Mouse (Mus musculus): ENCODE results near the gene Krtcap2.

The Krtcap2 gene

DNA sequence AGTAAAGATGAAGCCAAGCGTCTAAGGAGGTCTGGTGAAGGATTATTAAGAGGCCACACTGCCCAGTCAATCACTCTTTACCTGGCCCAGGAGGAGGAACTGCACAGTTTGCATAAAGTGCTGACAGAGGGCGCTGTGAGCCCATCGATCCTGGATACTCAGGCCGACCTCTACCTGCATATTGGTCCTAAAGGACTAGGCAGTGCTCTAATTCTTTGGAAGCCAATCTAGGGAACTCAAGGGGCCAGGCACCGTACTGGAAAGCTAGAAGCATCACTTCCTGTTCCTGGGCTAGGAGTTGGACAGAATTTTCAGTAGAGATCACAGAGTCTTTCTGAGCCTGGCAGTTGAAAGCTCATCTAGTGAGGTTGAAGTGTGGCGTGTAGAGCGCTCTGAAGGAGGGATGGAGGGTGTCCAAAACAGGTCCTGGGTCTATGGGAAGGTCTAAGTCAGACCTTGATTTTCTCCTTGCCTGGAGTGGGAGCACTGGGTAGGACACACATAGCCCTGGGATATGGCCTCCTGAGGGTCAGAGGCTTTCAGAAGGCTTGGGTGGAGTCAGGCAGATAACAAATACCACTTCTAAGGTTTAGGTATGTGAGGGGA lies 4.8 kb downstream of the Krtcap2 start:
- DNase-seq, result peak; percentile 85 to 87

DNA sequence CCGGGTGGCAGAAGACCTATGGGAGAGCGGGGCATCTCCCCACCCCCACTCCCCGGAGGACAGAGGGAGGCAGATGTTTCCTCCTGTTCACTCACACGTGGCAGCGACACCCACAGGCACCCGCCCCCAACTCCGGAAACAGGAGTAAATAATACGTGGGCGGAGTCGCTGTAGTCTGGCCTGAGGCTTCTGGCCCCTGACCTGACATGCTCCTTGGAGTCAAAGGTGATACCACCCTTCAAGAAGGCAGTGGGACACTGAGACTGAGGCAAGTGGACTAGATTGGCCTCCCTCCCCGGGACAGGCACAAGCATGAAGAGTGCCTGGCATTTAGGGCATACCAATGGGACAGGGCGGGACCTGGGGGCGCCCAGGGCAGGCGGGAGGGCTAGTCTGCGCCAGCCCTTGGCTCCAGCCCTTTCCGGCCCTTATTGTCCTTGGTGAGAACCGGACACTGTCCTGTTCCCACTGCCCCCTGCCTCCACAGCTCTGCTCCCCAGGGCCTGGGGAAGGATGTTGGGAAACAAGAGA lies 5.7 kb downstream of the Krtcap2 start:
- DNase-seq, result peak; percentile 84 to 89

DNA sequence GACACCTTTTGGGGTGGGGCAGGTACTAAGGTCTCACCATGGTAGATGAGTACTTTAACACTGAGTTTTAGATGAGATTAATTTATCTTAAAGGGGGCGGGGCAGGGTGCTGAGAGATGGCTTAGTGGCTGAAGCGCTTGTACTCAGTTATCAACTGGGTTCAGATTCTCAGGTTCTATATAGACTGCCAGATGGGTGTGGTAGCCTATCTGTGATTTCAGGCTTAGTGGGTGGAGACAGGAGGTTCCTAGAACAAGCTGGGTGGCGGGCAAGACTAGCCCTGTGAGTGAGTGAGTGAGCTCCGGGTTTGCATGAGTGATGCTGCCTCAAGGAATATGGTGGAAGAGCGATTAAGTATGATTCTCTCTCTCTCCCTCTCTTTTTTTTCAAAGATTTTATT lies 9.2 kb downstream of the Krtcap2 start:
- DNase-seq, result no peak

DNA sequence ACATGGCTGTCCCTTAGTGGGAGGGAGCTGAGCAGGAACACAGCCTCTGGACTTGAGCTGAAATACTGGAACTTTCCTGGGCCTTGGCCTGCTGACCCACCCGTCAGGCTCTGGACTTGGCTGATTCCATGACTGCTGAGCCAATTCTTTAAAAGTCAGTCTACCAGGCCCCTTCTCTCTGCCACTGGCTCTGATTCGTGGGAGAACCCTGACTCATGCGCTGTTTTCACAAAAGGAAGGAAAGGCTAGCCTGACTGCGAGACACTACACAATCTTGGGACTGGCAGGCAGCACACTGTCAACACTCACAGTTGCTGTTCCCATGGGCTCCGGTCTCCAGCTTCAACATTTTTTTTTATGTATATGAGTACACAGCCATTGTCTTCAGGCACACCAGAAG lies 10.4 kb downstream of the Krtcap2 start:
- DNase-seq, result no peak

DNA sequence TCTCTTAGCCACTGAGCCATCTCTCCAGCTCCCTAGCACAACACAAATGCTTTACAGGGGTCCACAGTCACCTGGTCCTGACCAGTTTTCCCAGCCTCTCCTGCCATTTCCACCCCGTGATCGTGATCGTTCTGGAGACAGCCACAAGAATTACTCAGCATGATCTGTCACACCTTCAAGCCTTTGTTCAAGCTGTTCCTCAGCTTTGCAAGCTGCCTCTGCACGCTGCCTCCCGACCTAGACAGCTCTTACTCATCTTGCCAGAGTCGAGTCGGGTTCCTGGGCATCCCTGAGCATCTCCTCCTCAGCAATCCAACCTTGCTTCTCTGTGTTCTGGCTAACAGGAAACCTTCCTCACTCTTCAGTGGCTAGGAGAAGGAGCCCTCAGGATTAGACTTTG lies 13.3 kb downstream of the Krtcap2 start, which contains the start of gene Dpm3:
Dpm3 (plus strand) TSS at position 283 of the 400 bp plus-strand sequence.
- no peak for DNase-seq

DNA sequence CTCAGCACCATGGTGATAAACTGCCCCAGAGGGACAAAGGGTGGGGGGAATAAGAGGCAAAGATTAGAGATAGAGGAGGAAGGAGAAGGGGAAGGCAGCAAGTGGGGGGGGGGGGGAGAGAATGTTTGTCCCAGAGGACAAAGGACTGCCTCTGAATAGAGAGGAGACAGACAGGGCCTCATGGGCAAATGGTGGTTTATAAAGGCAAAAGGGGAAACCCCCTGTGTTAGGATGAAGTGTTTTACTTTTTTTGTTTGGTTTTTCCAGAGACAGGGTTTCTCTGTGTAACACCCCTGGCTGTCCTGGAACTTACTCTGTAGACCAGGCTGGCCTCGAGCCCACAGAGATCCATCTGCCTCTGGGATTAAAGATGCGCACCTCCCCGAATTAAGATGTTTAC lies 14.4 kb downstream of the Krtcap2 start:
- DNase-seq, result no peak

DNA sequence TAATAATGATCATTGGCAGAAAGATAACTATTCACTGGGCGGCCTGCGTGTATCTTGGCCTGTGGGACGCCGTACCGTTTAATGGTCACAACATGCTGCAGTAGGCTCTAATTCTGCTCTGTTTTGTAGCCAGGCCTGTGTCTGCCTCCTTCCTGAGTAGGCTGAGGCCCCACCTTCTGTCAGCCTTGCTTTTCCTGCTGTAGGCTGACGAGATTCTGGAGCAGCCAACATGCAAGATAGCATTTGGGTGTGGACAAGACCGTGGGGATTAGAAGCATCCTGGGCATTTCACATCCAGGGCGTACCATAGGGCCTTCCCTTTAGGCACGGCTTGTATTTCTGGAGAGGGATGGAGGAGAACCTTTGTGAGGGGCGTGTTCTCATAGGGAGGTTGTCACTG lies 16.7 kb downstream of the Krtcap2 start:
- DNase-seq, result peak; percentile 44 to 61

DNA sequence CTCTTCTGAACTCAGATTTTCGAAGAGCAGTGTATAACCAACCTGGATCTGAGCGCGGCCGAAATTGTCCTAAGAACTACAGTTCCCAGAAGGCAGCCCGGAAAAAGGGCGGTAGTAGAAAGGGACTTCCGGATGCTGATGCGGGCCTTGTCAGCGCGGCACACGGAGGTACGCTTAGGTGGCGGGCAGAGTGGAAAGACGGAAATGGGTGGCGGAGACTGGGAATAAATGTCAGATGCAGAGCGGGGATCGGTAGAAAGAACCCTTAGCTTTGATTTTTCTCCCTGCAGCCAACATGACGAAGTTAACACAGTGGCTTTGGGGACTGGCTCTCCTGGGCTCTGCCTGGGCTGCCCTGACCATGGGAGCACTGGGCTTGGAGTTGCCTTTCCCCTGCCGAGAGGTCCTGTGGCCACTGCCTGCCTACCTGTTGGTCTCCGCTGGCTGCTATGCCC lies 20.7 kb downstream of the Krtcap2 start:
- peak; percentile 85 to 86 for DNase-seq

DNA sequence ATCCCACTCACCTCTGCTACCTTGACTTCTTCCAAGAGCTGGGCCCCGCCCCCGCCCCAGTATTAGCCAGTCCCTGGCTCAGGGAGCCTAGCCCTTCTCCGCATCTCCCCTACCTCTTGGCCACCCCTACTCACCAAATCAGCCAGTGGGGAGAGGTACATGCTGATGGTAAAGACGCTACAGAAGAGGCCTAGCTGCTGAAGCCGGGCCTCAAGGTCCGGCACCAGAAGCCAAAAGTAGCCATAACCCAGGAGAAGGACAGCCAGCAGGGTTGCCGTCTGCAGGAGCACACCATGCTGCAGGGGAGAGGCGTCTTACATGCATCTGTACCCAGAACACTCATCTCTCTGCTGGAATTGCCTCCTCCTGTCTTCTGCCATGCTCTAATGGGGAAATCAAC lies 23.1 kb downstream of the Krtcap2 start:
- DNase-seq, result no peak

DNA sequence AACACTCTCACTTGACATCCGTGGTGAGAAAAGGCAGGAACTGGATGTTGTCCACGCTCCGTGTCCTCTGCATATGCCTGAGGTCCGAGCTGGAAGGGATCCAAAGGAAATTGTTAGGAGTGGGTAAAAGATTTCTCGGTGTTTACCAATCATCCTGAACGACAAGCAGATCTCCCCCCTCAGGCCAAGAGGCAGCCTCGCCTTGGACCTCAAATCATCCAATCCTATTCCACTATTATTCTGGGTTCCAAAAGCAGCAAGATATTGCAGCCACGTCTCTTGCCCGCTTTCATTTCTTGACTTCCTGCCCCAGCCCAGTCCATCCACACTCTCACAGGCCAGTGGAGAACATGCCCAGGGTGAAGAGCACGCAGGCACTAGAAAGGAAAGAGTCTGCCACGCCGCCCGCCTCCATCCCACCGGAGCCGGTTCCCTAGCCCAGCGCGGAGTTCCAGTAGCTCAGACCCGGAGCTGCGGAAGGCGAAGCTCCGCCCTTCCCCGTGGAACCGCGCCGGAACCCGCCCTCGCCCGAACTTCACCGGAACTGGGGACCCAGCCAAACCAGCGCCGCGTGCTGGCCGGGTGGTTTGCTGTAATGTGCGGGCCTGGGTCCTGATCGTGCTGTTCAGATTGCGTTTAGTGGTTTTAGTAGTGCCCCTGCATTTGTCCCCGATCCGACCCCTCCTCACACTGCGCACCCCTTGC lies 24.4 kb downstream of the Krtcap2 start, which contains the start of gene Slc50a1:
Slc50a1 (minus strand) TSS at position 520 of the 705 bp plus-strand sequence.
- DNase-seq, result peak; percentile 87 to 89

DNA sequence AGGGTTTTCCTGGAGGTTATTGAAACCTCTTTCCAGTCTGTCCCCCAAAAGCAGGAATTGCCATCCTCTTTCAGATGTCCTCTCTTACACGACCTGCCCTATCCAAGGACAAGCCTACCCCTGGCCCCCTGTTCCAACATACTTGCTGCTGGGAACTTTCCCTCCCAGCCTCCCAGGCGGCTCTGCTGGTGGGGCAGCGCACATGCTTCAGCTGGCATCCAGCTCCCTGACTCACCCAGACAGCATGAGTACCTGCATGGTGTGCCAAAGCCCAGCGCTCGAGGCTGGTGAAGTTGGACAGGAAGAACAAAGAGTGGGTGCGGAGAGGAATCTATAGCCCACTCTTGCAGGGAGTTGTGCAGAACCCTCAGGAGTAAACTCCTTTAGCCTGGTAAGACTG lies 25.1 kb downstream of the Krtcap2 start:
- DNase-seq, result peak; percentile 65 to 73

DNA sequence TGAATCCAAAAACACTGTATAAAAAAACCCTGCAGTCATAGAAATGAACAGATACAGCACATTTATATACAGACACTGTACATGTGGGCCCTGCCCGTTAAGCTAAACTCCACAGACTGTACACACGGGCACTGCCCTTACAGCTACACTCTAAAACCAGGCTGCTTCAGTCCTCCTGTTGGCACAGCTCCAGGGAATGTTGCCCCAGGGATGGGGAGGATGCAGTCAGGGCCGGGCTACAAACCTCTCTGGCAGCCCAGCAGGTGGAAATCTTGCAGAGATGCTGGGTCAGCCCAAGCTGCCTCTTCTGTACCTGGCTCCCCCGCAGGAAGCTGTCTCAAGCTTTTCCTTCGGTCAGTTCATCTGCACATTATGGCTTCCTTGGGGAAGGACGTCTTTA lies 26.0 kb downstream of the Krtcap2 start:
- peak; percentile 33 to 44 for DNase-seq

DNA sequence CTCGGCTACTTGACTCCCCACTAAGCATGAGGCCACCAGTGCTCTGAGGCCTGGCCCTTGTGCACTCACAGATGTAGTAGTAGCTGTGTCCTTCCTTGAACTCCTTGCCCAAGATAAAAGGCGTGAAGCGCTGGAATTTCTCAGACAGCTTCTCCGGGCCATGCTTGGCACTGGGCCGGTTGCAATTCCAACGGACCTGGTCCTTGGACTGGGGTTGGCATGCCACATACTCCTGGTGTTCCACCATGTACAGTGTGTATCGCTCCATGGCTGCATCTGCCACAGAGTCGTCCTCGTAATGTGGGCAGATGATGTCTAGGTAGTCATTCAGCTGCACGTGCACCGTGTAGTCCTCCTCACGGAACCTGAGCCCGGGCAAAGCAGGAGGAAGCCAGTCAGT lies 30.3 kb downstream of the Krtcap2 start:
- no peak for DNase-seq

DNA sequence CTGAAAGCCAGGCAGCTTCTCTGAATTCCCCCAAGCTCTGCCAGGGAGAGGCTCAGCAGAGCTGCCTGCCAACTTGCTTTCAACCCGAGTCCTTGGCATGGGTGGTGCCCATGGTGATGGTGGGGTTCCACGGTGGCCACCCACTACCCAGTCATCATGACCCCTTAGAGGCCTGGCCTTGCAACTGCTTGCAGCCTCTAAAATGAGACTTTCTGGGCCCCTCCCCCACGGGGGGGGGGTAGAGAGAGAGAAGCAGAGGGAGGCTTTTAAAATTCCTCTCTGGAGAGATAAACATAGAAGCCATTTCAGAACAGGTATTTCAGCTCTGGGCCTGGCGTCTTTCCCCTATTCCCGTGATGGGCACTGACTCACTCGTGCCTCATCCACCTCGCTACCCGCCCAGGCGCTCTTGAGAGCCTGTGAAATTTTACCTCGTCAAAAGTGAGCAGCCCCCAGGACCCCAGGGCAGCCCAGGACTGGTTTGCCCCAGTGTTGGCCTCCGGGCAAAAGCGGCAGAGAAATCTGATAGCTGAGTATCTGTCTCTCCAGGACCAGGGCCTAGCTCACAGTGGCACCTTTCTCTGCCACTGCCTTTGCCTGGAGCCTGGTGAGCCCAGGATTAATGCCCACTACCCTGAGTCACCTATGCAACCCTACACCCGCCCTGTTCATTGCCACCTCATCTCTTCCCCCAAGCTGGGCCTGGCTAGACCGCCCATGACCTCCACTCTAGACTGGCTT lies 31.7 kb downstream of the Krtcap2 start:
- DNase-seq, result peak; percentile 77 to 83

DNA sequence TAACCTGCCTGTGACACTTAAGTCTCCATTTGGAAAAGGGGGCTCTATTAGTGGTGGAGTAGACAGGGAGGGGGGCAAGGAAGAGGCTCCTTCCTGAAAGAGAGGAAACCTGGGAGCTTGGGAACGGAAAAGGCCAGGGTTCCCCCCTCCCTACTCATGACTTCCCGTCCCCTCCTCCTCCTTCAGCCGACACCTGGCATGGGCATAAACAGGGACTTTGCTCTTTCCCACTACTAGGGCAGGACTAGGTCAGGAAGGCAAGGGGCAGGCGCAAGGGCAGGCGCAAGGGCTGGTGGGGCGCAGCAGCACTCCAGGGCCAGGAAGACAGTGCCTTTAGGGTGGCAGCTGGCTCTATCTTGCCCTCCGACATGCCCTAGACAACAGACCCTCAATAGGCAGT lies 32.3 kb downstream of the Krtcap2 start:
- peak; percentile 83 to 89 for DNase-seq

DNA sequence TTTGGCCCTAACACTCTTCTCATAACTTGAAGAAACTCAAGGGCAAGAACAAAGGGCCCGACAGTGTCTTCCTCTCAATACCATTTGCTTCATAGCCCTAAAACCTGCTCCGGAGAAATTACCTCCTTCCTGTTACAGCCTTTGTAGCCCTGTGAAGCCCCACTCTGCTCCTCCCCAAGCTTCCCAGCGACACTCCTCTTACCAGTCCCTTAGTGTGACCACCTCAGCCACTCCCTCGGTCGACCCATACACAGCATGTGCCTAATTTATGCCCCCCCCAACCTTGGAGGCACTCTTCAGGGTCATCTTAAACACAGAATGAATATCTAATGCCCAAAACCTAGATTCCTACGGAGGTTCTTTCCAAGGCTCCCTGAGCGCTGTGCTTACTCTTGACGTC lies 32.9 kb downstream of the Krtcap2 start:
- DNase-seq, result no peak

DNA sequence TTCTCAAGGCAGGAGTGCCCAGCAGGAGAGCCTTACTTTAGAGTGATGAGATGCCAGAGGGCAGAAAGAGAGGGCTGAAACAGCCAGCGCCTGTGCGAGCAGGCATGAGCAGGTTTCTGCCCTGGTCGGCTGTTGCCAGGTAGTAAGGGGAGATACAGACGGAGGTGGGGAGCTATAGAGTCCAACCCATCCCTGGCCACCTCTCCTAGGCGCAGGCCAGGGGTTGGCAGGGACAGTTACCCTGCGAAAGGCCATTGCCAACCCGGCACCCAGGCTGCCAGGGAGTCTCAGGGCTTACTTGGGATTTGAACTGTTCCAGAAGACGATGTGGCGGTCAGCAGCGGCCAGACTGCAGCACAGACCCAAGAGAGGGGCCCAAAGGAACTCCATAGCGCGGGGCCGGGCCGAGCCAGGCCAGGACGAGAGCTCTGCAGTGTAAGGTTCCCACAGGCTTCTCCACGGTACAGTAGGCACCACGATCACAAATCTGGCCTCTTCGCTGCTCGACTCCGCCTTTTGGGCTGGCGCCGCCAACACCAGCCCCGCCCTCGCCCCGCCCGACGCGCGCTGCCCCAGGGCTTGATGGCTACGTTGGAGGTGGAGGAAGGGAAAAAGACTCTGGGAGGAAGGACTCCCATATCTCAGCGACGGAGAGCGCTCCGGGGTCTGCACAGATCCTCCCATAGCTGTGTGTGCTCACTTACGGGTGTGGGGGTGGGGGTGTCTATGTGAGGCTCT lies 33.6 kb downstream of the Krtcap2 start:
- DNase-seq, result peak; percentile 92 to 94

DNA sequence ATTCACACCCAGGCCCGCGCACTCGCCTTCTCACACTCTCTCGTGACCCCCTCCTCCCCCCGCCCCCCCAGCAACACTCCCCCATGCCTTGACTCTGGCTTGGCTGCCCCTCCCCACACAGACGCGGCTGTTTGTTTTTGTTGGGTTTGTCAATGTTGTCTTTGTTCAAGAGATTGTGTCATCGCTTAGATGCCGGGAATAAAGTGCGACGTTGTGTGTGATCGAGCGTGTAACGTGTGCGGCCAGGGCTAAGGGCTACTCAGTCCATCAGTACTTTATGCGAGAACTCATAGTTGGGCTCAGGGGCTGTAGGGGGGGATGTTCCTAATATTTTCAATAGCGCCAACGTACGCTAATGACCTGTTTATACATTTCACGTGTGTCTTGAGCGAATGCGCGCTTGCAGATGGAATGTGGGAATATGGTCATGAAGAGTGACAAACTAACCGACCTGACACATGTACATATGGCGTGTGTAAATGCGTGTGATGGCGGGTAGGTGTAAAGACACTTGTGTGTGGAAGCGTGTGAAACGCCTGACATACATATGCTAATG lies 34.4 kb downstream of the Krtcap2 start:
- peak; percentile 73 to 84 for DNase-seq

DNA sequence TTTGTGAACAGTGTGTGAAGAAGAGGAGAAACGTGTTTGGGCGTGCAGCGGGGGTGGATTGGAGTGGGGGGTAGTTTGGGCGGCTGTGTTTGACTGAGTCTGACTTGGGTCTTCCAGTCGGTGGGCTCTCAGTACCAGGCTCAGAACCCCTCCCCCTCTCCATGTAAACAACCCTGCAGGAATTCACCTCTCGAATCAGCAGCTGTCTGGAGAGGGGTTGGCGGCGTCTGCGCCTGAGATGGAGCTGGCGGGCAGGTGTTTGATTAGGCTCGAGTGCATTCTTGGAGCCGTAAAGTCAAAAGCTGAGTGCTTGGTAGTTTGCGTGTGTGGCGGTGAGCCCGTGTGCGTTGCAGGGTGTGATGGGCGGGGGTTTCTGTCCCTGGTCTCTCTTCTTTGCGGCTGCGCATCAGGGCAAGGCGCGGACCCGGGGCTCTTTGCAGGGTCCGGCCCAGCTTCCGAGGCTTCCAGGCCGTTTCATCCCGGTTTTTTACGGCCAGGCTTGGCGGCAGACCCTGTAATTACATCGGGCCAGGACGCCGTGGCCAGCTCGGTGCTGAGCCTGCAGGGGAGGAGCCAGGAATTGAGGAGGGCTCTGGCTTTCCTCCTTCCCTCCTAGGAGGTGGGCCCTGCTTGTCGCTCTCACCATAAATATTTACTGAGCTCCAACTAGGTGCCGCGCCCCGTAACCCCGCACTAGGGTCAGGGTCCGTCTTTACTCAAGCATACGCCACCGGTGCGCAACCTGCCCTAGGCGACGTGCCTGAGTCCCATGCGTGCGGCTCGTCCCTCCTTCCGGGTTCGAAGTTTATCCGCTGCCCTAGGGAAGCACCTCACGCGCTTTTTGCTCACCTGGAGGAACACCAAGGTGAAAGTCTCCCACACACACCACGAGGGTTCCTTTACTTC lies 35.1 kb downstream of the Krtcap2 start, which contains the start of gene Efna1:
Efna1 (minus strand) TSS at position 537 of the 906 bp plus-strand sequence.
- DNase-seq, result peak; percentile 88 to 91

DNA sequence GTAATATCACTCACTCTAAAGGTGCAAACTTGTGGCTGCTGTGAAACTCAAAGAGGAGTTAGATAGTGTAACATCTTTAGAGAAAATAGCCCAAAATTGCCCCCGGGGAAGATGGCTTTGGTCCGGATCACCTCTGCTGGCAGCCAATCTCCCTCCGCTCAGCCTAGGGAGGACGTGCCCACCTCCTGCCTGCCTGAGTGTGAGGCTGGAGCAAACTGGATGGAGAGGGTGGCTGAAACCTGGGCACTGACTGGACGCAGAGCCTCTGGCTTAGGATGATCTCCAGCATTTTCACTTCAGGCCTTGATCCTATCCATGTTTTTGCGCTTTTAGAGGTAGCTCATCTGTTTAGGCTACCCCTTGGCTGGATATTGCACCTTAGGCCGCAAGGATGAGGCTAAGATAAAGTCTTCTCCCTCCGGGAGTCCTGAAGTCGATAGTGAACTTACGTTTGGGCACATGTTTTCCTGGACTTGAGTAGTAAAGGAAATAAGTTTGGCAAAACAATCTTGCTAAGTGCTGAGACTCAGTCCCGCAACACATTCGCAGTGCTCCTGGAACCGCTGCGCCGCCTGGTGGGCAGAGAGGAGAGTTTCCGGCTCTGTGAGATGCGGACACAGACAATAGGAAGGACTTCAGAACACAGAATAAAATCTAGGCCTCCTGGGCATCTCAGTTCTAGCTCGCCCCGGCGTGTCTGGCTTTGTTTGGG lies 36.0 kb downstream of the Krtcap2 start:
- DNase-seq, result peak; percentile 88 to 92

DNA sequence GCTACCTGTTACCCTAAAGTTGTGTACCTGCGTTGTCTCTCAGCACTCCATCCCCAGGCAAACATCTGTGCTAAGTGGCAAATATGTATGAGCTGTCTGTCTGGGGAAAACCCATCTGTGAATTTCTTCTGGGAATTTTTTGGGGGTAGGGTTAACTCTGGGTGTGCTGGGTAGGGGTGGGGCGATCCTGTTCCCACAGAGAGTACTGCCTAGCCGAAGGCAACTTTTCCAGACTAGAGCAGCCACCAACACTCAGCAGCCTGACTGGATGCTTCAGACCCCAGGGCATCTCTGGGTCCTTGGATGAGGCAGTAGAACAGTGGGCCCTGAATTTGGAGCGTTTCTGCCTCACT lies 36.5 kb downstream of the Krtcap2 start:
- no peak for DNase-seq
